Mouse (Mus musculus): ENCODE measurements around the gene Slc5a9.
"Not testable (repeated sequence)": the region's sequence is repeated elsewhere in the genome, so short reads cannot be mapped to it uniquely, and the experiment has no call there.

Slc5a9 gene

DNA sequence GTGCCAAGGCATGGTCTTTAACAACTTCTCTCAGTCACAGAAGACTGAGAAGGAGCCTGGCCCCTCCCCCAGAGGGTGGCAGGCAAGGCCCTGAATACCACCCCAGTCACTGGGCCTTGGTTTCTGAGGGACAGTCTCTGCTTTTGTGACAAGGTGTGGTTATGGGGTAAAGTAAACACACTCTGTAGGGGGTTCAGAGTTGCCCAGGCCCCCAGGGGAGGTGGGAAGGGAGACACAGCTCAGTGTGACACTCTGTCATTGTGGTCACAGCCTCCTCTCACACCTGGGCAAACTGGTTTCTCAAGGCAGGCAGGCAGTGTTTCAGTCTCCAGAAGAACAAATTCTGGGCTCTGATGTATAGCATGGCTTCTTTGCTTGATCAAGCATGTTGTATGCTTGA is at the start of gene Slc5a9:
Slc5a9 (minus strand) TSS at position 144 of the 400 bp plus-strand sequence.
- DNase-seq = peak; percentile 11

DNA sequence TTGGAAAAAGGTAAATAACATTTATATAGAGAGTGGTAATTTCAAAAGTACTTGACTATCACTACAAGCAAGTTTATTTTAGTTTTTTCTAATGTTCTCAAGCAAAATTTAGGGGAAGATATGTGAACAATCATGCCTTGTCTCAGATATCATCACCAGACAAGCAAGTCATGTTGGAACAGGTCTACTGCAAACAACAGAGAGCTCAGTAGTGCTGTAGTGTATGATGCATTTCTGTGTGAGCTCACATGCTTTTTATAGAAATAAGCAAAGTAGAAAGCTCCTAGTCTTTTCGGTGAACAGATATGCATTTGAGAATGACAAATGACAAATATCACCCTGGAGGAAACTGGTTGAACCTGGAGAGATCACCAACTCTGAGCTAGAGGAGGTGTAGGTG is 16.4 kb upstream of the Slc5a9 start, which contains the start of gene Skint8:
Skint8 (plus strand) TSS at position 301 of the 400 bp plus-strand sequence.
- DNase-seq = no peak

DNA sequence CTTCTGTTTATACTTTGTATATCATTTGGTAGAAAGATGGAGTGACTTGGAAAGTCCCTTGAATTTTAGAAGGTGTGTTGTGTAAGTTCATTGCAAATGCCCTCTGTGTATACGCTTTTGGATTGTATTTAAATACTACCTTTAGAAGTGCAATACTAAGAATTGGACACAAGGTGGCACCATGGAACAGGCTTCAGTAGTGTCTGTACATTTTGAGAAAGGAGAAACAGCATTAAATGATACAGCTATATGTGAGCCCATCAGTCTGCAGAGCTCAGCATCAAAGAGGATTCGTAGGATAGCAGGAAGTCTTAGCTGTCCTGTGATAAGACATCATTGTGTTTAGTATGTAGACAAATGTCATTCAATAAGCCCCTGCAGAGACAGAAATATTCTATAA is 5.2 kb upstream of the Slc5a9 start:
- DNase-seq = no peak

DNA sequence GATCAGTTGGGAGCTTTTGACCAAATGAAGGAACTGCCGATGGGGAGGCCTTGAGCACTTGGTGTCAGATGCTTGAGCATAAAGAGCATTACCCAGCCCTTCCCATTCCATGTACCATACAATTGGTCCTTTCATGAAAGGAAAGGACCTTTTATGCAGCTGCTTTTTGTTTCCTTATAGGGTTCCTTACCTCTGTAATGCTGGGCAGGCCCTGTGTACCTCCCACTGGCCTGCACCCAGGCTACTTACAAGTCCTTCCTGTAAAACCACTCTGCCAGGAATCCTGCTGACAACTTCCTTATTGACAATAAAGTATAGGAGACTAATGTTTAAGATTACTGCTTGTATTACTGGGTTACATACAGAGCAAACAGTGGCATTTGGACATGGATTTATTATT is 1.2 kb downstream of the Slc5a9 start:
- DNase-seq = no peak

DNA sequence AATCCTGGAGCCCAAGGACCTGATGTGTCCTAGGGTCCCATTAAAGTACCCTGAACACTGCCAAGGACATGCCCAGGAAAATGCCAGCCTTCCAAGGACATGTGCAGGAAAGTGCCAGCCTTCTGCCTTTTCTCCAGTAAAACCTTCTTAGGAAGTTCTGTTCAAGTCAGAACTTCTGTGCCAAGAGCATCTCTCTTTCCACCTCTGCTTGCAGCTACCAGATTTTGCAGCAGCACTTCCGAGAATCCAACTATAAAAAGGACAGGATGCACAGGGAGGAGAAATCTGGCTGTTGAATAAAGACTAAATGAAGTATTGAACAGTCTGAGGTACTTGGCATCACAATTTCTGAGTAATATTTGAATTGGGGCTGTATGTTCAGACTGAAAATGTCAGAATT is 2.2 kb downstream of the Slc5a9 start:
- DNase-seq = not testable (repeated sequence)

DNA sequence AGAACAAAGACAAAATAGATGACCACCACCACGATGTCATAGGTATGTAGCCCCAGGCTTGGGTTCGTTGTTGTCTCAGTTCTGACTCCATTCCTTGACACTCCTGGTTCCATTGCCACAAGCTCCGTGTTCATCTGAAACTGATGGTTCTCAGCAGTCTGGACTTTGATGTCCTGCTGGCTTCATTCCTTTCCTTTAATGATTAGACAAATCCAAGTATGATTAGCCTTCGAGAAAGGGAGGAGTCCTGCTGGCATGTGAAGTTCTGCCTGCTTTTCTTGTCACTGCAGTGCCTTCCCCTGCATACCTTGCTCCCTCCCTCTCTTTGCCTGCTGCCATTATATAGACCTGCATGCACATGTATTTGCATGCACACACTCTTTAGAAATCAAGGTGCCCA is 4.2 kb downstream of the Slc5a9 start:
- peak; percentile 36 for DNase-seq

DNA sequence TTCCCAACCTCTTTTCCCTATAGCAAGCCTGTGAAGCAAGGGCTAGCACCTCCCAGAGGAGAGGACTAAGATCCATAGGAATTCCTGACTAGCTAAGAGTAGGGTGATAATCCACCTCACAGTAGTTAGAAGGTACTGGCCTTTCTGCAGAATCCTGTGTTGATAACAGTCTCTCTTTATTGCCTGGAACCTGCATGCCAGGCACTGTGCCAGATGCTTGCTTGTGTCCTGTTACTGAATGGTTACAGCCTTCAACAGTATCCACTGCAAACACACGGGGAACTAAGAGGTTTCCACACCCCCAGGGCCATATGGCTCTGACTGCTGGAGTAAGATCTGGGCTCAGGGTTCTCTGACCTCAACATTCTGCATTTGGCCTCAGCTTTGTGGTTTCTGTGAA is 5.0 kb downstream of the Slc5a9 start:
- DNase-seq = peak; percentile 55

DNA sequence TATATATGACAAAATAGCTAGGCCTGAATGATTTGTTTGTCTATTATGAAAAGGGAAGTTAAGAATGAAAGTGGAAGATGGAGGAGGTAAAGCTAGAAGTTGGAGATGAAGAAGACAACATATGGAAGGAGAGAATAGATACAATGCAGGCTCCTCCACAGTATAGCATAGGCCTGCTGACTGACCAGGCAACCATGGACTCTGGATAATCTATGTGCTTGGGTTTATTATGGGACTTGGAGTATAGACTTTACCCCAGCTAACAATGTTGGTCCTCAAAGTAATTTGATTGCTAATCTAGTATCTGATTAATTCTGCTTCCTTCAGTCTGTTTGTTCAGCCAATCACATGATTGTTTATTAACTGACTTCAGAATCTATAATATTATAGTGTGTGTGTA is 10.6 kb downstream of the Slc5a9 start:
- DNase-seq = no peak

DNA sequence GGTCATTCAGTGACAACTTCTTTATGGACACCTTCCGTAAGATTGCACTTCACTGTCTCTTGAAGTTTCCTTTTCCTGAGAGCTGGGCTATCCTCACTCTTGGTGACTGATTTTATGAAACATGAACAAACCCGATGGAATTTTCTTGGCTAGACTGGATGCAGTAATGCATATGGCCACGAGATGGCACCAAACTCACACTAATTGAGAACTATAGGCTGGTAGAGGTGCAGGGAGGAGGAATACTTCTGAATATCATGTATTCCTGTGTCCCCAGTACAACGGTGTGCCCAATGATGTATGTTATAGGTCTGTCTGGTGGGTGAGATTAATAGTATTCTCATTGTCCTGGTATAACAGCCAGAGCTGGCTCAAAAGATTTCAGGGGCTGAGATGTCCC is 16.1 kb downstream of the Slc5a9 start:
- DNase-seq = peak; percentile 85

DNA sequence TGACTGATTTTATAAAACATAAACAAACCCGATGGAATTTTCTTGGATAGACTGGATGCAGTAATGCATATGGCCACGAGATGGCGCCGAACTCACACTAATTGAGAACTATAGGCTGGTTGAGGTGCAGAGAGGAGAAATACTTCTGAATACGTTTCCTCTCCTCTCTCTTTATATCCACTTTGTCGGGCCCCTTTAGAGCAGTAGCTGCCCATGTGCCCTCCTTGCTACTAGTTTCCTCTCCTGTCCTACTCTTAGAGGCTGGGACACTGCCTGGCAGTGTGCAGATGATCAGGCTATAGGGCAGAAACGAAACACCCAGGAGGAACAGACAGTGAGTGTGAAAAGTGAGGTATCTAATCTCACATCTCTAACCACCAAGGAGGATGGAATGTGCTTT is 16.7 kb downstream of the Slc5a9 start:
- peak; percentile 81 for DNase-seq

DNA sequence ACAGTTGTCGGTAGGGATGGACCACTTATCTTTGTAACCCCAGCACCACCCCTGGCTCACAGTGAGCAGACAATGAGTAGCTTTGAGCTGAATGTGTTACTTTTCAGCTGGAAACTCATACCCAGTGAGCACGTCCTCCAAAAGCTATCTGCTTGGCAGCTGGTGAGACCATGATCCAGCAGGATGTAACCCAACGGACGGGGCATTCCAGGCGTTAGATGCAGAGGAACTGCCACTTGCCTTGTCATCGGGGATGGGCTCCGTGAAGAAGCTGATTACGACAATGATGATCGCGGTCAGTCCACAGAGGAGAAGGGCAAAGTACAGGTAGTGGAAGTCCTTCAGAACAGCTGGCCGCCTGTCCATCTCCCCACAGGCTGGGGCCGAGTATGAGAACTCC is 19.2 kb downstream of the Slc5a9 start:
- no peak for DNase-seq

DNA sequence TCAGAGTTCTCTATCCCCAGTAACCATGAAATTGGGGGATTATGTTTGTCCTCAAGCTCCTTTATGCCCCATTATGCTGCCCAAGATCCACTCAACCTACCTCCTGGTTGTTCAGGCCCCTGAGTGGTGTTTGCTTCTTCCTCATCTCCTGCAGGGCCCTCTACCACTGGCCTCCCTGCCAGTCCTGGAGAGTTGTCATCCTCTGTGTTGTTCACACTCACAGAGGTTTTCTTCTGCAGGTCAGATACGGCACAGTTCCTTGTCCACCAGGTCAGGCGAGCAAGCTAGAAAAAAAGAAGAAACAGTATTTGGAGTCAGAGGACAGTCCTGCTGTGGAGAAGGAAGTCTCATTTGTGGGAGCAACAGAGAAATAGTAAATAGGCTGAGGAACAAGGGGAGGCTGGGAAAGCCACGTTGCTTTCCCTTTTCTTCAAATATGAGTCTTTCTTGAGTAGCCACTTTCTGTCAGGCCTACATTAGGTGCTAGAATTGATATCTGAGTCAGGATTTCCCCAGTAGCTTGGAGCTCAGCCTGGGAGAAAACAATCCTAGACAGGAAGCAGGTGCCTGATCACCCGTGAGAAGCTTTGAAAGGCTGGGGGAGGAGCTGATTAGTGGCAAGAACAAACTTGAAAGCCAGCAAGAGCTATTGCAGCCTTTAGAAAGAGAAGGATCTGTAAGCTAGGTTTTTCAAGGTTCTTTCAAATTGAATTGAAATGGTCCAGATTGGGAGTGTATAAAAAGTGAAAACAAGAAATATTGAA is 22.4 kb downstream of the Slc5a9 start:
- no peak for DNase-seq

DNA sequence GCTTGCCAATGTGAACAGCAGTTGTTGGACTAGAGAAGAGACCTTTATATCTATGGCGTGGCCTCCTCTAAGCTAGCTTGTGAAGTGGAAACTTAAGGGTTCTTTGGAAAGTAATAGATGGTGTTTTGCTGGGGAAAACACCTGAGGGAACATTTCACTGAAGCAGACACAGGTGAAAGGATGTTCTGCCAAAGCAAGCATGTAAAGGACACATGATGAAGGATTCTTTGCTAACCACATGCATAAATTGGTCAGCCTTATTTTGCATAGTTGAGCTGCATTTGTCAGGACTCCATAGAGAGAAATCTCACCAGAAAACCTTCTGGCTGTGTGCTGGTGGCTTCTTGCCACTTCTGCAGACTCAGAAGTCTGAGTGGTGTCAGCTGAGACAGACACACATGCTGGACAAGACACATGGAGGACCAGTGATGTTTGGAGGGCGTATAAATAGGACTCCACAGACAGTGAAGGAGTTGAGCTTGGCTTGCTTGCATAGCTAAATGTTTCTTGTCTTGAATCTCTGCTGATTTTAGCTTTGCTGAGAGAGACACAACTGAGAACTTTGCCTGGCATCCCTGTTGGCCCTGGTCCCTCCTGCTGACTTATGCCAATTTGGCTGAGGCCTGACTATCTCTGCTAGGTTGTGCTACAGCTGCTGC is 34.8 kb downstream of the Slc5a9 start:
- DNase-seq = no peak

DNA sequence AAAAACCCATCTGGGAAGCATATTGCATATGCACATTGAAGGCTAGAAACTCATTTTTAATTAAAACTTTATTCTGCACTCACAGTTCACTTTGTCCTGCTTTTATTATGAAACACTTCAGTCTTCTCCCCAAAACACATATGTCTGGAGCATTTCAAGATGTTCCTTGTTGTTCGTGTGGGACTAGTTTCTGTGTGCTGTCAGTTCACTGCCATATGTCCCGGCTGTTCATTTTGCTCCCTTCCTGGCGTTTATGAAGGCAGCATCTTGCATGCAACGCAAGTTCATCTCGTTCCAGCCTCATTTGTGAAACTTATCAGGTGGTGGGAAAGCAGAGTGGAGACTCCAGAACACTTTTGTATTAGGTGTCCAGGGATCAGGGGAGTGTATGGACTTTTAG is 36.0 kb downstream of the Slc5a9 start:
- DNase-seq = no peak

DNA sequence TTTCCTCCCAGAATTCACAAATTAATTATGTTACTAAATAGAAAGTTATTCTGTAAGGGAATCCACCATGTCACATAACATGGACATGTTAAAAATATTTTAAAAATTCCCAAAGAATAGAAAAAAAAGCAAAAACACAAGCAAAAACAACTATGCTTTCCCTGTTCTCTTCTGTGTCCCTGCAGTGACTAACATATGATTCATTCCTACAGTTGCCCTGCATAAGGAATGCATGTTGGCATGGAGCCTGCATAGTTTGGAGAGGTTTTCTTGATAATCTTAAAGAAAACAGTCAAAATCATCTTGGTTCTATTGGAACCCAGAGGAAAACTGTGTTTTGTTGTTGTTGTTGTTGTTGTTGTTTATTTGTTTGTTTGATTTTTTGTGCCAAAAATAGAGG is 50.1 kb downstream of the Slc5a9 start:
- DNase-seq = no peak

DNA sequence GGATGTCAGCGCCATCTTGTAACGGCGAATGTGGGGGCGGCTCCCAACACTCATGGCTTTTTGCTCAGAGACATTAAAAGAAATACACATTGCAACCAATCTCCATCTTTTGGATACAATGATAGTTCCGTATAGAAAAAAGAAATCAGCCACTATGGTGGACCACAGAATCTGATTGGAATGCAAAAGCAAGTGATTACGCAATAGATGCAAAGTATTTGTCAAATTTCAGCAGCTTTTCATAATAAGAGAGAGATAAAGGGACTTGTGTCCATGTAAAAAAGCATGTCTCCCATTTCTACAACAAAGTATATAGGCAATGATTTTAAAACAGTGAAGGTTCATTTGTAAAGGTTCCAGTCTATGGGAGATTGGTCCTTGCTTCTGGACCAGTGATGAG is 63.8 kb downstream of the Slc5a9 start:
- DNase-seq = no peak
